Mouse (Mus musculus) small intestine, adult 2 months (tissue): ENCODE results near the gene Cetn4.
A peak's percentile ranks its signal among the peaks of the same experiment; 100 is the strongest.

Experiments
- CTCF ChIP-seq: fragments of 200-500 bp; IDR thresholded peaks from 2 replicates; pipeline ENCODE4 v1.5.1; 2012; ENCODE audit warnings: low read depth, mild to moderate bottlenecking, control low read depth, inconsistent platforms, low read length, moderate library complexity, mixed read lengths; ENCODE audit not compliant: insufficient replicate concordance, insufficient read length; ENCODE audit errors: extremely low read depth
- POLR2A ChIP-seq: fragments of 200-500 bp; IDR thresholded peaks from 2 replicates; pipeline ENCODE4 v1.6.1; 2012; ENCODE audit warnings: low read depth, mild to moderate bottlenecking, control low read depth, inconsistent platforms, low read length, moderate library complexity

DNA sequence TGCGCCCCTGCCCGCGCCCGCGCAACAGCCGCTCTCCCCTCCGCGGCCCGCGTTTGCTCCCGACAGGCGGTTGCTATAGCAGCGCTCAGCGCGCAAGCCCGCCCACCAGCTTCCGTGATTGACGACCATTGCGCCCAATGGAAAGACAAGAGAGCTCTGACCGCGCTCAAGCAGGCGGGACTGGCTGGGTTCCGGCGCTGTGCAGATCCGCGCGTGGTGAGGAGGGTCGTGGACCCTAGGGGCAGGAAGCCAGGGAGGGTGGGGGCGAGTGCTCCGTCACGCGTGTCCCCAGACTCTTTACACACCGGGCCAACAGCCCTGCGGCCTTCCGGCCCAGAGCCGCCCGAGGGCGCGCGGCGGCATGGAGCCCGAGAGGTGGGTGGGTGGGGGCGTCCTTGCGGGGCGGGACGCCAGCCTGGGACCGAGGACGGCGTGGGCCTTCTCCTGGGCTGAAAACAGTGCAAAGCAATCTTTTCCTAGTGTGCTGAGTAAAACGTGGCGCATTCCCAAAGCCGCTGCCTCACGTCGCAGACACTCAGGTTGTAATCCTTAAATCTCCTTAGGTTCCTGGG lies at the start of gene Cetn4, which contains the start of gene Bbs12:
- 0 out of 2 replicates have a peak, but pooled peaks have one; percentile 22 for TF ChIP-seq POLR2A
- no peak for TF ChIP-seq CTCF
